Mouse (Mus musculus) retina, embryonic 14.5 days (tissue): ENCODE measurements around the gene Atp6v1g2.

Experiments used
- DNase-seq: peaks from one replicate; pipeline ENCODE4 v3.0.0-alpha.2; 2015; ENCODE audit warnings: low spot score

The Atp6v1g2 gene

DNA sequence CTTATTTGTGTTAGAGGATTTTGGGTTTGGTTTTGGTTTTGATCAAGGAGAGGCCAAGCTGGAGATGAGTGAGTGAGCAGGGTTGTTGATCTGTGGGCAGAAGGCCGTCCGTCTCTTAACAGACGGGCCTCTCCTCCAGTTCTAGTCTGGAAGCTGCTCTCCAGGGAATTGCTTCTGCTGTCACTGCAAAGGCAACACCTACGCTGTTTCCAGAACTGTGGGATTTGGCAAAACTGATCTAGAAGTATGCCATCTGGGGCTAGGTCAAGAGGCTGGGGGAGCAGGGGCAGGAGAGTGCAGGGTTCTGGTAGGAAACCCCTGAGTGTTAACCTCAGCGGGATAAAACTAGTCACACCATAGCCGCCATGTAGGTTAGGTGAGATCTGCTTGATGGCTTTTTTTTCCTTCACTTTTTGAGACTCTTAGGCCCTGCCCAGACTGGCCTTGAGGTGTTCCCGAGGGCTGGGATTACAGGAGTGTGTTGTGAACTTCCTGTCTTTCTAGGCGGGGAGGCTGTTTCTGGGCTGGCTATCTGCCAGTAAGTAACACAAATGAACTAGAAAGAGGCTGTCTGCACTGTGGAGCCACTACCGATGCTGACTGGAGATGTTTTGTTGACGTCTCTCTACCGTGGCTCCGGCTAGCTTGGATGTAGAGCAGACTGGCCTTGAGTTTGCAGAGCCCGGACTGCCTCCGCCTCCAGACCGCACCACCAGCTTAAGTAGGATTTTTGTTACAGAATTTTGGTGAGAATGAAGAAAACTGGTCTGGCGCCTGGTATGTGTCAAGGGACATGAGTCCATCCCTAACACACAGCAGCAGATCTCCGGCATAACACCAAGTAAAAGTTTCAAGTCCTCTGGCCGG, at the start of gene Atp6v1g2:
Gene Atp6v1g2 (plus strand): TSS at position 547 of the 867 bp plus-strand sequence.
- DNase-seq: no peak

GRCm38 (mm10) chr17:35185639-35186611, 47.5 kb upstream of the Atp6v1g2 start:
- DNase-seq: peak; percentile 73

DNA sequence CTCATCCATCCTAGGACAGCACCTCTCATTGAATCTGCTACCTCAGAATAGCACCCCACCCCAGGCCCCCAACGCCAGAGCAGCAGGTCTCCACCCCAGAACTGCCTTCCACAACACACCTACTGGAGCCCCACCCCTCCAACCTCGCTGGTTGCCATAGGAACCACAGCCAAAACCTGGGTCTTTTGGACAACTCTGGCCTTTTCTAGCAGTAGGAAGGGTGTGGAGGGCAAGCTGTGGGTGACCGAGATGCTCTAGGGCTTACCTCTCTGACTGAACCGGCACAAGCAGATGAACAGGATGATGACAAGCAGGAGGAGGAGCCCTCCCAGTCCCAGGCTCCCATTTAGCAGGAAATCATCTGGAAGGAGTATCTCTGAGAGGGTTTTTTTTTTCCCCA, 46.8 kb upstream of the Atp6v1g2 start:
- DNase-seq: peak; percentile 40

DNA sequence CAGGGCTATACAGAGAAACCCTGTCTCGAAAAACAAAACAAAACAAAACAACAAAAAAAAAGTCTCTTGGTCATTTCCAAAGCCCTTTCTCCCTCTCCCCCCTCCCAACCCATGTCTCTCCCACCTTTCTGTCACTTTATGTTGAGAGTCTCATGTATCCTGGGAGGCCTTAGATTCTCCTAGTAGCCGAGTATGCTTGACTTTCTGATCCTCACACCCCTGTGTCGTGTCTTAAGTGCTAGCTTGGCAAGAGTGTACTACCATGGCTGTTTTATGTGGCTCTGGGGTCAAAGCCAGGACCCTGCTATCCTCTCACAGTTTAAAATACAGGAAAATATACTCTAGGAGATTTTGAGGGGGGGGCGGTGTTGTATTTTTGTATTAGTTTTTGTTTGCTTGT, 46.1 kb upstream of the Atp6v1g2 start:
- no peak for DNase-seq

- no peak for DNase-seq
Measured at GRCm38 (mm10) chr17:35187959-35188610, 45.4 kb upstream of the Atp6v1g2 start, which contains the start of gene Lst1. Gene Lst1 (minus strand): TSS chr17:35188439.

DNA sequence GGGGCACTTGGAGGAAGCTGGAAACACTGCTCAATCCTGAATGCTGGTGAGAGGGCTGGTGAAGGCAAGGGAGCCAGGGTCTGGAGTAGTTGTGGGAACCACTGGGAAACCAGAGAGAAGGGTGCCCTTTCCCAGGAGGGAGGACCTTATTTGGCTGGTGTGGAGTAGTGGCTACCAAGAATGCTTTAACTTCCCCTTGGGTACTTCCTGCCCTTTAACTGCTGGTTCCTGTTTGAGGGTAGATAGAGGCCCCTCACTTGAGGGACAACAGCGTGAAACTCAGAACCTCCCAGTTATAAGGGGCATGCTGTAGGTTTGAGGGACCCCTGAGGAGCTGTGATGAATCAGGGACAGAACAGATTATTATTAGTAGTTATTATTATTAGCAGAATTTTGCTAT, 44.3 kb upstream of the Atp6v1g2 start:
- no peak for DNase-seq

DNA sequence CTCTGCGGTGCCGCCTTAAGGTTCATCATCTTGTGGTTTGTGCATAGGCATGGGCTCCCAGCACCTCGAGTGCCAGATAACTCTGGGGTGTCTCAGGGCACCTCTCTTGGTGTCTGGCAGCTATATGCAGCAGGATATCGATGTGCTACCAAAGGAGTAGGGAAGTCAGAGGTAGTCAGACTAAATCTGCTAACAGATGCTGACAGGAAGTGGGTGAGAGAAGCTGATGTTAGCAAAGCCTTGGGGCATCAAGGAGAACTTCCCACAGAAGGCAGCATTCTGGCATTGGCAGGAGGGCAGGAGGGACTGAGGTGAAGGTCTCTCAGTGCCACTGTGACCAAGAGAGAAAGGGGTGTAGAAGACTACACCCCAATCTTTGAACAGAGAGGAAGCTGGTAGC, 43.4 kb upstream of the Atp6v1g2 start:
- no peak for DNase-seq

- no peak for DNase-seq
Measured at GRCm38 (mm10) chr17:35191723-35192122, 41.7 kb upstream of the Atp6v1g2 start.

- DNase-seq: no peak
Measured at GRCm38 (mm10) chr17:35192924-35193323, 40.5 kb upstream of the Atp6v1g2 start.

DNA sequence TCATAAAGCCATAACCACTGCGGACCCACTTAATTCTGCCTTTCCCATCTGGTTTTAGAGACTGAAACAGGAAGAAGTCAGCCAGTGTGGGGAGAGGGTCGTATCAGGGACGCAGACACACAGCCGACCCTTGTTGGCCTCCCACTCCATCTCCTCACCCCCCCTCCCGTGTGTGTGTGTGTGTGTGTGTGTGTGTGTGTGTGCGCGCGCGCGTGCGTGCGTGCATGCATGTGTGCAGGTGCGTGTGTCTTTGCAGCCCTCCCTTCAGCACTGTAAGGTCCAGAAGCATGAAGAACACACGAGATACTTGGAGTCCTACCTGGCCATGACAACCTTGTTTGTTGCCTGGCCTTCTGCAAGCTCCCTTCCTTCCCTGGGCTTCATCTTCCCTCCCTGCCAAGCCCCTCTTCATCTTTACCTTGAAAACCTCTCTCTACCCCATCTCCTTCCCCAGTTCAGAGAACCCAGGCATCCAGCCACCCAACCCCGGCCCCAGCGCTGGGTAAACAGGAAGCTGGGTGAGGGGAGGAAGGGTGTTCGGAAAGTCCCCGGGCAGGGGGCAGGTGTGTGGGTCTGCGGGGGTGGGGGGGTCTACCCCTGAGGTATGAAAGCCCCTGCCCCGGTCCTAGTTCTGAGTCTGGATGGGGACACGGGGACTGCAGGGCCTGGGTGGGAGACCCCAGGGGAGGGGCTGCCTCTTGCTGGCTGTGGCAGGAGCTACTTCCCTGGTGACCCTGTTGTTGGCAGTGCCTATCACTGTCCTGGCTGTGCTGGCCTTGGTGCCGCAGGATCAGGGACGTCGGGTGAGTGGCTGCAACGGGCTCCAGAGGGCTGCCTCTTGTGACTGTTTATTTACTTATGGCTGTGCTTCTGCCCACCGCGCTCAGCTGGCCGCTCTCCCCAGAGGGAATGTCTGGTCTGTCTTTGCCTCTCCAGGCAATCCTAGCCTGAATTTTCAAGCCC, 39.3 kb upstream of the Atp6v1g2 start, which contains the start of gene Ltb:
Gene Ltb (plus strand): TSS at position 559 of the 963 bp plus-strand sequence.
- DNase-seq: no peak

DNA sequence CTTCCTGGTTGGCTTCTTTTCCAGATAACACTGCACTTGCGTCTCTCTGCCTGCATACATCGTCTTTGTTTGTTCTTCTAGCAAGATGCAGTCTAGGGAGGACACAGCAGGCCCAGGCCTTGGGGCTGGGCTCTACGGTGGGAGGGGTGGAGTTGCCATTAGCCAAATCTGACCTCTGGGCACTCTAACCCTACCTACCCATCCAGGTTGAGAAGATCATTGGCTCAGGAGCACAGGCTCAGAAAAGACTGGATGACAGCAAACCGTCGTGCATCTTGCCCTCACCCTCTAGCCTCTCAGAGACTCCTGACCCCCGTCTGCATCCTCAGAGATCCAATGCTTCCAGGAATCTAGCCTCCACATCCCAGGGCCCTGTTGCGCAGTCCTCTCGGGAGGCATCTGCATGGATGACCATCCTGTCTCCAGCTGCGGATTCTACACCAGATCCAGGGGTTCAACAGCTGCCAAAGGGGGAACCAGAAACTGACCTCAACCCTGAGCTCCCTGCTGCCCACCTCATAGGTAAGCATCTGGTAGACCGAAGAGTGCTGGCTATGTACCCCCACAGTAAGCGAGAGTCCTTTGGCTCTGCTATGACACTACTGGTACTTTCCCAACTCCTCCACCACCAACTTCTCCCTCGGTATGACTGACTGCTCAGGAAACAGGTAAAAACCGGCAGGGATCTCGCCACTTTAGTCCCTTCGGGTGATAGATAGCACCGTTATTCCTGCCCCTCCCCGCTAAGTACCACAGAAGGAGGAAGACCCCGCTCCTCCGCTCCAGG, 38.4 kb upstream of the Atp6v1g2 start:
- DNase-seq: no peak

- DNase-seq: peak; percentile 93
Measured at GRCm38 (mm10) chr17:35195631-35196320, 37.7 kb upstream of the Atp6v1g2 start.

GRCm38 (mm10) chr17:35196321-35196641, 37.2 kb upstream of the Atp6v1g2 start:
- no peak for DNase-seq

DNA sequence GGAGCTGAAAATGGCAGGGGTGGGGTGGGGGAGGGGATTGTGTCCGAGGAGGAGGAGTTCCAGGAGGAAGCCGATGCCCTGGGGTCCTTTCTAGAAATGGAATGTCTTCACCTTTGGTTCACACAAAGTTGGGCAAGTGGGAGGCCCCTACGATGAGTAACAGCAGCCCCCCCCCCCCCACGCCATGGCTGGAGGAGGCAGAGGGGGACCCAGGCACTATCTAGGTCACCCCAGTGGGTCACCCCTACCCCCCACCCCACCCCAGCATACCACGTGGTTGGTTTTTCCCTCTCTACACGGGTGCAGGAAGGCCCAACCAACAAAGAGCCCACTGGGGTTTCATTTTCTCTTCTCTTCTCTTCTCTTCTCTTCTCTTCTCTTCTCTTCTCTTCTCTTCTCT, 36.3 kb upstream of the Atp6v1g2 start:
- no peak for DNase-seq

GRCm38 (mm10) chr17:35198029-35198428, 35.4 kb upstream of the Atp6v1g2 start:
- no peak for DNase-seq

GRCm38 (mm10) chr17:35198946-35199345, 34.5 kb upstream of the Atp6v1g2 start:
- no peak for DNase-seq

DNA sequence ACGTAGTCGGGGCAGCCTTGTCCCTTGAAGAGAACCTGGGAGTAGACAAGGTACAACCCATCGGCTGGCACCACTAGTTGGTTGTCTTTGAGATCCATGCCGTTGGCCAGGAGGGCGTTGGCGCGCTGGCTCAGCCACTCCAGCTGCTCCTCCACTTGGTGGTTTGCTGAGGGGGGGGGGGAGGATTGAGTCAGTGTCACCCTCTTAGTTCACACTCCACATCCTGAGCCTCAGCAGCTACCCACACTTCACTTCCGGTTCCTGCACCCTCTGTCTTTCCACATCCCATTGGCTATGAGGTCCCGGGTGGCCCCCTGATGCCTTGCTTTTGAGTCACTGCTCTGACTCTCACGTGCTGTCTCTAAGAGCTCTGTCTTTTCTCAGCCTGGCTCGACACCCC, 33.1 kb upstream of the Atp6v1g2 start:
- no peak for DNase-seq

GRCm38 (mm10) chr17:35201128-35201527, 32.3 kb upstream of the Atp6v1g2 start:
- no peak for DNase-seq

- no peak for DNase-seq
Measured at GRCm38 (mm10) chr17:35201787-35202186, 31.7 kb upstream of the Atp6v1g2 start, which contains the start of gene Tnf. Gene Tnf (minus strand): TSS chr17:35202007.
